Mouse (Mus musculus): ENCODE results near the gene Klf3. TPM values are rescaled to one million over a fixed set of nuclear protein-coding genes. Genes with fewer than 3 reads are reported as not detected.
A peak's percentile ranks its signal among the peaks of the same experiment; 100 is the strongest.

Klf3 gene
- total and polyA plus RNA-seq, 2 experiments from 2014 or later = 14.8 to 33.7 TPM

GRCm38 (mm10) chr5:64830773-64831172 is 27.6 kb downstream of the Klf3 start:
- no peak for ATAC-seq
- no peak for TF ChIP-seq CTCF (IDR thresholded peaks at IDR 0.05; ENCODE audit: low read depth)

GRCm38 (mm10) chr5:64833410-64833809 is 30.2 kb downstream of the Klf3 start:
- H3K9me3 ChIP-seq (ENCODE audit: low read length) = no peaks in the 10 kb centered on the region
- no peaks in the 10 kb centered on the region for H3K27me3 ChIP-seq (ENCODE audit: insufficient read depth, low read length)
- no peak overlapping the region for H3K4me2 ChIP-seq (ENCODE audit: low read depth)
- no peak overlapping the region for H3K27ac ChIP-seq (ENCODE audit: low read depth, low read length)
- peaks cover 7% of the 10 kb centered on the region; the same call in 1 of the 2 replicates for H3K36me3 ChIP-seq (ENCODE audit: insufficient read depth)
- no peaks in the 10 kb centered on the region for H3K4me1 ChIP-seq (ENCODE audit: insufficient read depth)
- DNase-seq (no peak), ATAC-seq (no peak)
- no peak overlapping the region for H3K9ac ChIP-seq
- TF ChIP-seq CTCF (IDR thresholded peaks at IDR 0.05; ENCODE audit: low read depth) = no peak
- no peak overlapping the region for H3K4me3 ChIP-seq (ENCODE audit: low read depth, low read length)

More at GRCm38 (mm10) chr5:64830773-64831172, 27.6 kb downstream of the Klf3 start:
- H3K4me3 ChIP-seq (ENCODE audit: low read depth, low read length) = no peak overlapping the region
- DNase-seq = no peak
- WGBS = 75% methylated on average over 3 of the region's 3 CpGs
- no peaks in the 10 kb centered on the region for H3K4me1 ChIP-seq (ENCODE audit: insufficient read depth)
- H3K27me3 ChIP-seq (ENCODE audit: insufficient read depth, low read length) = no peaks in the 10 kb centered on the region
- no peak overlapping the region for H3K4me2 ChIP-seq (ENCODE audit: low read depth)
- H3K27ac ChIP-seq (ENCODE audit: low read depth, low read length) = no peak overlapping the region
- H3K9me3 ChIP-seq (ENCODE audit: low read length) = no peaks in the 10 kb centered on the region
- no peak overlapping the region for H3K9ac ChIP-seq
- peaks cover 20% of the 10 kb centered on the region for H3K36me3 ChIP-seq (ENCODE audit: insufficient read depth)

GRCm38 (mm10) chr5:64834213-64834612 is 31.0 kb downstream of the Klf3 start:
- Histone ChIP-seq H3K9me3 (ENCODE audit: low read length) (no peaks in the 10 kb centered on the region), H3K9ac (no peak overlapping the region), H3K36me3 (ENCODE audit: insufficient read depth) (0 out of 2 replicates have a peak, but pooled peaks cover 4% of the 10 kb centered on the region), H3K27me3 (ENCODE audit: insufficient read depth, low read length) (no peaks in the 10 kb centered on the region), H3K4me3 (ENCODE audit: low read depth, low read length) (no peak overlapping the region), H3K4me2 (ENCODE audit: low read depth) (no peak overlapping the region), H3K4me1 (ENCODE audit: insufficient read depth) (no peaks in the 10 kb centered on the region), H3K27ac (ENCODE audit: low read depth, low read length) (no peak overlapping the region)
- whole genome bisulfite sequencing = 82% methylated on average over 1 of the region's 1 CpGs
- no peak for TF ChIP-seq CTCF (IDR thresholded peaks at IDR 0.05; ENCODE audit: low read depth)
- no peak for DNase-seq
- no peak for ATAC-seq

GRCm38 (mm10) chr5:64835295-64835694 is 32.1 kb downstream of the Klf3 start:
- Histone ChIP-seq H3K9me3 (ENCODE audit: low read length) (no peaks in the 10 kb centered on the region), H3K27me3 (ENCODE audit: insufficient read depth, low read length) (no peaks in the 10 kb centered on the region), H3K9ac (no peak overlapping the region), H3K27ac (ENCODE audit: low read depth, low read length) (no peak overlapping the region), H3K4me3 (ENCODE audit: low read depth, low read length) (no peak overlapping the region), H3K4me2 (ENCODE audit: low read depth) (no peak overlapping the region), H3K4me1 (ENCODE audit: insufficient read depth) (no peaks in the 10 kb centered on the region), H3K36me3 (ENCODE audit: insufficient read depth) (no peaks in the 10 kb centered on the region)
- no peak for DNase-seq
- ATAC-seq = no peak
- 92% methylated on average over 4 of the region's 4 CpGs for WGBS
- TF ChIP-seq CTCF (IDR thresholded peaks at IDR 0.05; ENCODE audit: low read depth) = no peak

- no peak for DNase-seq
- no peak for TF ChIP-seq CTCF (IDR thresholded peaks at IDR 0.05; ENCODE audit: low read depth)
- Histone ChIP-seq H3K9ac (no peak overlapping the region), H3K36me3 (ENCODE audit: insufficient read depth) (no peaks in the 10 kb centered on the region), H3K9me3 (ENCODE audit: low read length) (0 out of 2 replicates have a peak, but pooled peaks cover 3% of the 10 kb centered on the region), H3K4me3 (ENCODE audit: low read depth, low read length) (no peak overlapping the region), H3K27ac (ENCODE audit: low read depth, low read length) (no peak overlapping the region), H3K4me1 (ENCODE audit: insufficient read depth) (no peaks in the 10 kb centered on the region), H3K4me2 (ENCODE audit: low read depth) (no peak overlapping the region), H3K27me3 (ENCODE audit: insufficient read depth, low read length) (no peaks in the 10 kb centered on the region)
- no peak for ATAC-seq
- 80% methylated on average over 6 of the region's 6 CpGs for WGBS
Observed at GRCm38 (mm10) chr5:64839016-64839599, 35.9 kb downstream of the Klf3 start.

GRCm38 (mm10) chr5:64840087-64840486 is 36.9 kb downstream of the Klf3 start:
- no peaks in the 10 kb centered on the region for H3K36me3 ChIP-seq (ENCODE audit: insufficient read depth)
- H3K4me1 ChIP-seq (ENCODE audit: insufficient read depth) = no peaks in the 10 kb centered on the region
- DNase-seq = peak; percentile 17
- peak; percentile 50; the same call in 1 of the 2 replicates for ATAC-seq
- H3K27ac ChIP-seq (ENCODE audit: low read depth, low read length) = no peak overlapping the region
- 0 out of 2 replicates have a peak, but pooled peaks cover 3% of the 10 kb centered on the region for H3K9me3 ChIP-seq (ENCODE audit: low read length)
- no peaks in the 10 kb centered on the region for H3K27me3 ChIP-seq (ENCODE audit: insufficient read depth, low read length)
- 34% methylated on average over 1 of the region's 1 CpGs for WGBS
- H3K4me3 ChIP-seq (ENCODE audit: low read depth, low read length) = no peak overlapping the region
- no peak overlapping the region for H3K9ac ChIP-seq
- TF ChIP-seq CTCF (IDR thresholded peaks at IDR 0.05; ENCODE audit: low read depth) = no peak
- H3K4me2 ChIP-seq (ENCODE audit: low read depth) = no peak overlapping the region

- no peak overlapping the region for H3K4me3 ChIP-seq (ENCODE audit: low read depth, low read length)
- no peaks in the 10 kb centered on the region for H3K27me3 ChIP-seq (ENCODE audit: insufficient read depth, low read length)
- H3K4me2 ChIP-seq (ENCODE audit: low read depth) = no peak overlapping the region
- 95% methylated on average over 3 of the region's 3 CpGs for WGBS
- no peak overlapping the region for H3K9ac ChIP-seq
- no peak overlapping the region for H3K27ac ChIP-seq (ENCODE audit: low read depth, low read length)
- no peaks in the 10 kb centered on the region for H3K4me1 ChIP-seq (ENCODE audit: insufficient read depth)
- DNase-seq (no peak), ATAC-seq (no peak)
- TF ChIP-seq CTCF (IDR thresholded peaks at IDR 0.05; ENCODE audit: low read depth) = no peak
- no peaks in the 10 kb centered on the region for H3K36me3 ChIP-seq (ENCODE audit: insufficient read depth)
- 0 out of 2 replicates have a peak, but pooled peaks cover 3% of the 10 kb centered on the region for H3K9me3 ChIP-seq (ENCODE audit: low read length)
Observed at GRCm38 (mm10) chr5:64844622-64845021, 41.4 kb downstream of the Klf3 start.

All from forebrain, postnatal 0 days (tissue).